Mouse (Mus musculus): ENCODE data around the gene Avp. TPM values are rescaled to one million over a fixed set of nuclear protein-coding genes. Genes with fewer than 3 reads are reported as not detected.

The Avp gene
- total RNA-seq, 2 experiments from 2014 or later: not detected

Other genes starting within 250 kb of the Avp start
- gene Cpxm1, start 185.0 kb downstream of the Avp start, total RNA-seq (2014; fragmentation: Nextera tagmentation): 0.30 and 3.3 TPM in 2 replicates
- gene Cpxm1, start 185.0 kb downstream of the Avp start, total RNA-seq (2017): 4.0 TPM in 1 of 2 replicates, not detected in the other
- gene Gm28372, start 177.3 kb downstream of the Avp start, total RNA-seq (2014; fragmentation: Nextera tagmentation): not detected in 2 replicates
- gene Gm28372, start 177.3 kb downstream of the Avp start, total RNA-seq (2017): not detected in 2 replicates
- not detected in 2 replicates for gene 1700020A23Rik, start 177.3 kb downstream of the Avp start, total RNA-seq (2014; fragmentation: Nextera tagmentation)
- gene 1700020A23Rik, start 177.3 kb downstream of the Avp start, total RNA-seq (2017): not detected in 2 replicates
- not detected in 2 replicates for gene Tmem239, start 176.1 kb downstream of the Avp start, total RNA-seq (2014; fragmentation: Nextera tagmentation)
- gene Tmem239, start 176.1 kb downstream of the Avp start, total RNA-seq (2017): not detected in 2 replicates
- 150 and 199 TPM in 2 replicates for gene Vps16, start 158.2 kb downstream of the Avp start, total RNA-seq (2014; fragmentation: Nextera tagmentation)
- gene Vps16, start 158.2 kb downstream of the Avp start, total RNA-seq (2017): 123 and 151 TPM in 2 replicates
- gene Pced1a, start 157.9 kb downstream of the Avp start, total RNA-seq (2014; fragmentation: Nextera tagmentation): 5.2 and 7.4 TPM in 2 replicates
- 7.2 and 8.2 TPM in 2 replicates for gene Pced1a, start 157.9 kb downstream of the Avp start, total RNA-seq (2017)
- 77.0 and 78.4 TPM in 2 replicates for gene Ptpra, start 132.3 kb downstream of the Avp start, total RNA-seq (2014; fragmentation: Nextera tagmentation)
- 159 and 194 TPM in 2 replicates for gene Ptpra, start 132.3 kb downstream of the Avp start, total RNA-seq (2017)
- gene Mrps26, start 18.8 kb downstream of the Avp start, total RNA-seq (2014; fragmentation: Nextera tagmentation): 101 and 111 TPM in 2 replicates
- gene Mrps26, start 18.8 kb downstream of the Avp start, total RNA-seq (2017): 58.3 and 88.6 TPM in 2 replicates
- gene Oxt, start 6.4 kb downstream of the Avp start, total RNA-seq (2014; fragmentation: Nextera tagmentation): not detected in 2 replicates
- gene Oxt, start 6.4 kb downstream of the Avp start, total RNA-seq (2017): not detected in 2 replicates
- 18.1 and 19.7 TPM in 2 replicates for gene Fastkd5, start 47.5 kb upstream of the Avp start, total RNA-seq (2014; fragmentation: Nextera tagmentation)
- gene Fastkd5, start 47.5 kb upstream of the Avp start, total RNA-seq (2017): 30.6 and 38.4 TPM in 2 replicates
- 9.1 and 15.6 TPM in 2 replicates for gene Ubox5, start 47.5 kb upstream of the Avp start, total RNA-seq (2014; fragmentation: Nextera tagmentation)
- 8.3 and 8.5 TPM in 2 replicates for gene Ubox5, start 47.5 kb upstream of the Avp start, total RNA-seq (2017)
- gene Lzts3, start 60.2 kb upstream of the Avp start, total RNA-seq (2014; fragmentation: Nextera tagmentation): 0.79 and 1.2 TPM in 2 replicates
- 0.08 TPM in 1 of 2 replicates, not detected in the other for gene Lzts3, start 60.2 kb upstream of the Avp start, total RNA-seq (2017)
- gene Ddrgk1, start 82.1 kb upstream of the Avp start, total RNA-seq (2014; fragmentation: Nextera tagmentation): 103 and 130 TPM in 2 replicates
- gene Ddrgk1, start 82.1 kb upstream of the Avp start, total RNA-seq (2017): 63.3 and 66.2 TPM in 2 replicates
- 67.7 and 103 TPM in 2 replicates for gene Itpa, start 85.1 kb upstream of the Avp start, total RNA-seq (2014; fragmentation: Nextera tagmentation)
- 80.0 and 86.8 TPM in 2 replicates for gene Itpa, start 85.1 kb upstream of the Avp start, total RNA-seq (2017)
- gene Slc4a11, start 115.0 kb upstream of the Avp start, total RNA-seq (2014; fragmentation: Nextera tagmentation): not detected in 2 replicates
- gene Slc4a11, start 115.0 kb upstream of the Avp start, total RNA-seq (2017): 0.08 TPM in 1 of 2 replicates, not detected in the other

Data from megakaryocyte-erythroid progenitor cell, adult 5-6 weeks (primary cell).